Comparison of ENCODE assay signal across 18 mouse cellular contexts in genomic region chr6:15743793-15744192, GRCm38 (mm10). TPM values are rescaled to one million over a fixed set of nuclear protein-coding genes. Genes with fewer than 3 reads are reported as not detected.
A peak's percentile ranks its signal among the peaks of the same experiment; 100 is the strongest.
DNase-seq lines count a peak whose midpoint lies in the region; ATAC-seq and TF ChIP-seq lines count a peak whose summit lies in the region.
"Had no signal": no experiment of that assay in that cellular context is flagged by ENCODE, and none has a peak within 500 bp of the region (broad histone marks: within the 10 kb centered on the region; RNA-seq: fewer than 3 reads in every experiment).

No protein-coding gene starts in this region.

- H3K36me3 ChIP-seq in heart, embryonic 11.5 days (ENCODE audit: control insufficient read depth, insufficient read depth, low read length) = 0 out of 2 replicates have a peak, but pooled peaks cover 3% of the 10 kb centered on the region
- H3K36me3 ChIP-seq in kidney, embryonic 14.5 days (ENCODE audit: control insufficient read depth, insufficient read depth, low read length) = peaks cover 3% of the 10 kb centered on the region; the same call in 1 of the 2 replicates
- peaks cover 8% of the 10 kb centered on the region; the same call in 1 of the 2 replicates for H3K36me3 ChIP-seq in stomach, embryonic 14.5 days (ENCODE audit: control insufficient read depth, insufficient read depth, low read length)
- no peaks in the 10 kb centered on the region for H3K36me3 ChIP-seq in stomach, postnatal 0 days (ENCODE audit: control insufficient read depth, insufficient read depth, low read length)
- H3K36me3 ChIP-seq: hindbrain, embryonic 10.5 days; midbrain, embryonic 12.5 days had no signal

- H3K9ac ChIP-seq in heart, embryonic 11.5 days (ENCODE audit: low read depth, low read length) = no peak overlapping the region
- no peak overlapping the region for H3K9ac ChIP-seq in kidney, embryonic 14.5 days (ENCODE audit: low read depth, low read length)
- H3K9ac ChIP-seq in stomach, embryonic 14.5 days (replicated peaks; ENCODE audit: low read depth, low read length) = no peak overlapping the region
- no peak overlapping the region for H3K9ac ChIP-seq in stomach, postnatal 0 days (ENCODE audit: low read length)
- H3K9ac ChIP-seq: embryonic facial prominence, embryonic 13.5 days; midbrain, embryonic 12.5 days had no signal

- H3K4me3 ChIP-seq in heart, embryonic 11.5 days (ENCODE audit: low read depth, low read length) = no peak overlapping the region
- no peak overlapping the region for H3K4me3 ChIP-seq in kidney, embryonic 14.5 days (ENCODE audit: low read length)
- H3K4me3 ChIP-seq in stomach, embryonic 14.5 days (ENCODE audit: low read depth, low read length) = no peak overlapping the region
- no peak overlapping the region for H3K4me3 ChIP-seq in stomach, postnatal 0 days (ENCODE audit: low read depth, low read length)
- H3K4me3 ChIP-seq in left cerebral cortex, adult 2 months = no peak overlapping the region
- H3K4me3 ChIP-seq: embryonic facial prominence, embryonic 13.5 days; forebrain, embryonic 10.5 days; hindbrain, embryonic 10.5 days; midbrain, embryonic 12.5 days had no signal

- WGBS in heart, embryonic 11.5 days (ENCODE audit: insufficient replicate concordance) = 51% methylated on average over 6 of the region's 6 CpGs
- WGBS in kidney, embryonic 14.5 days = 63% methylated on average over 6 of the region's 6 CpGs
- 51% methylated on average over 6 of the region's 6 CpGs for WGBS in stomach, embryonic 14.5 days
- WGBS in stomach, postnatal 0 days = 53% methylated on average over 6 of the region's 6 CpGs

- H3K27ac ChIP-seq in heart, embryonic 11.5 days (ENCODE audit: low read depth, low read length) = peak overlapping the region; percentile 79
- H3K27ac ChIP-seq in kidney, embryonic 14.5 days (ENCODE audit: low read depth, low read length) = no peak overlapping the region; the same call in 1 of the 2 replicates
- peak overlapping the region; percentile 62 for H3K27ac ChIP-seq in stomach, embryonic 14.5 days (ENCODE audit: low read length)
- no peak overlapping the region for H3K27ac ChIP-seq in stomach, postnatal 0 days (replicated peaks)
- no peak overlapping the region for H3K27ac ChIP-seq in left cerebral cortex, adult 2 months
- H3K27ac ChIP-seq: embryonic facial prominence, embryonic 13.5 days; forebrain, embryonic 10.5 days; hindbrain, embryonic 10.5 days; midbrain, embryonic 12.5 days had no signal

- no peak for DNase-seq in heart, postnatal 25 days (ENCODE audit: low spot score)
- DNase-seq in kidney, adult 18-20 months = no peak
- no peak for DNase-seq in stomach, postnatal 0 days (ENCODE audit: low spot score)
- DNase-seq in left cerebral cortex, adult 2 months (ENCODE audit: extremely low spot score in 1 of 2, low spot score in 2 of 2) = no peak
- DNase-seq: adrenal gland, postnatal 25 days; B cell, adult 2 months; cerebellum, adult 8-10 months; kidney, adult 9 months; lung, adult 18-20 months; thymus, postnatal 4 days had no signal

- intact Hi-C loops in heart, postnatal 25 days (cut with DNase I) = no loop called here
- intact Hi-C loops in left cerebral cortex, adult 2 months (cut with DNase I) = no loop called here

- ATAC-seq in heart, embryonic 11.5 days (replicated peaks; ENCODE audit: insufficient number of reproducible peaks, low FRiP score, low TSS enrichment) = no peak
- ATAC-seq in kidney, embryonic 14.5 days (ENCODE audit: low FRiP score, low TSS enrichment) = peak; percentile 73
- no peak for ATAC-seq in stomach, embryonic 14.5 days (ENCODE audit: insufficient number of reproducible peaks, insufficient read depth, low FRiP score, low read depth)
- no peak for ATAC-seq in stomach, postnatal 0 days (ENCODE audit: low FRiP score, low TSS enrichment)
- ATAC-seq: Patski had no signal

- H3K4me1 ChIP-seq in heart, embryonic 11.5 days (ENCODE audit: control insufficient read depth, insufficient read depth, low read length) = peaks cover 7% of the 10 kb centered on the region
- H3K4me1 ChIP-seq in kidney, embryonic 14.5 days (ENCODE audit: control insufficient read depth, insufficient read depth, low read length) = no peaks in the 10 kb centered on the region
- peaks cover 9% of the 10 kb centered on the region for H3K4me1 ChIP-seq in stomach, embryonic 14.5 days (ENCODE audit: control insufficient read depth, insufficient read depth, low read length)
- H3K4me1 ChIP-seq in stomach, postnatal 0 days (replicated peaks; ENCODE audit: control insufficient read depth, insufficient read depth) = no peaks in the 10 kb centered on the region

- H3K27me3 ChIP-seq in heart, embryonic 11.5 days (ENCODE audit: control insufficient read depth, insufficient read depth, low read length) = no peaks in the 10 kb centered on the region
- H3K27me3 ChIP-seq in kidney, embryonic 14.5 days (ENCODE audit: control insufficient read depth, insufficient read depth, low read length) = no peaks in the 10 kb centered on the region
- no peaks in the 10 kb centered on the region for H3K27me3 ChIP-seq in stomach, embryonic 14.5 days (ENCODE audit: control insufficient read depth, insufficient read depth, low read length)
- H3K27me3 ChIP-seq in stomach, postnatal 0 days (ENCODE audit: control insufficient read depth, insufficient read depth, low read length) = no peaks in the 10 kb centered on the region
- H3K27me3 ChIP-seq: embryonic facial prominence, embryonic 13.5 days; midbrain, embryonic 12.5 days; Patski had no signal

- H3K4me2 ChIP-seq in heart, embryonic 11.5 days = peak overlapping the region; percentile 19
- H3K4me2 ChIP-seq in kidney, embryonic 14.5 days (replicated peaks; ENCODE audit: low read depth, low read length) = no peak overlapping the region
- no peak overlapping the region for H3K4me2 ChIP-seq in stomach, embryonic 14.5 days (replicated peaks; ENCODE audit: low read depth, low read length)
- no peak overlapping the region for H3K4me2 ChIP-seq in stomach, postnatal 0 days (replicated peaks; ENCODE audit: low read depth)
- H3K4me2 ChIP-seq: embryonic facial prominence, embryonic 13.5 days; midbrain, embryonic 12.5 days had no signal

- TF ChIP-seq EP300 in stomach, postnatal 0 days (optimal IDR thresholded peaks at IDR 0.05) = no peak

- TF ChIP-seq CTCF in stomach, postnatal 0 days (IDR thresholded peaks at IDR 0.05; ENCODE audit: low read depth) = no peak
- no peak for TF ChIP-seq CTCF in left cerebral cortex, adult 2 months (IDR thresholded peaks at IDR 0.05)

- no peaks in the 10 kb centered on the region for H3K9me3 ChIP-seq in heart, embryonic 11.5 days (replicated peaks; ENCODE audit: control insufficient read depth, low read length)
- no peaks in the 10 kb centered on the region for H3K9me3 ChIP-seq in kidney, embryonic 14.5 days (ENCODE audit: control insufficient read depth, low read length)
- H3K9me3 ChIP-seq in stomach, embryonic 14.5 days (ENCODE audit: control insufficient read depth, low read depth, low read length) = no peaks in the 10 kb centered on the region
- H3K9me3 ChIP-seq in stomach, postnatal 0 days (ENCODE audit: control insufficient read depth, low read length) = no peaks in the 10 kb centered on the region
- H3K9me3 ChIP-seq: embryonic facial prominence, embryonic 13.5 days; forebrain, embryonic 10.5 days; hindbrain, embryonic 10.5 days; midbrain, embryonic 12.5 days had no signal

RNA-seq across cellular contexts. Expression of gene Mdfic, which starts 23.3 kb away (rescaled TPM):
- 7.4 and 8.1 TPM in 2 replicates for polyA plus RNA-seq in heart, embryonic 11.5 days (2014; fragmentation: Nextera tagmentation; extraction: Ambion mirVana)
- total RNA-seq in heart, postnatal 25 days (2021) = 10 to 100 TPM; 16.9 to 17.3 TPM
- polyA plus RNA-seq in kidney, embryonic 14.5 days (2014; fragmentation: Nextera tagmentation; extraction: Ambion mirVana) = 7.2 and 7.4 TPM in 2 replicates
- 12.7 and 15.6 TPM in 2 replicates for polyA plus RNA-seq in stomach, embryonic 14.5 days (2014; fragmentation: Nextera tagmentation; extraction: Ambion mirVana)
- 4.0 and 4.5 TPM in 2 replicates for polyA plus RNA-seq in stomach, postnatal 0 days (2015; fragmentation: Nextera tagmentation; extraction: Ambion mirVana)
- 1 to 10 TPM; 3.0 to 3.7 TPM for total RNA-seq in left cerebral cortex, adult 2 months (2021)

Comparison
In these comparisons a context has a peak if more than half of its experiments do, and no peak if none do; other contexts are left out.
1. H3K27ac ChIP-seq: peak in heart, embryonic 11.5 days (single experiment) and stomach, embryonic 14.5 days (single experiment); none in kidney, embryonic 14.5 days (single experiment), stomach, postnatal 0 days (single experiment) and left cerebral cortex, adult 2 months (single experiment).